Mouse (Mus musculus) stomach, embryonic 16.5 days (tissue): ENCODE results near the gene 2410015M20Rik. TPM values are rescaled to one million over a fixed set of nuclear protein-coding genes. Genes with fewer than 3 reads are reported as not detected.
"Not testable (repeated sequence)": the region's sequence is repeated elsewhere in the genome, so short reads cannot be mapped to it uniquely, and the experiment has no call there.

ENCODE experiments used
- ATAC-seq: fragments of 200-750 bp; cut with Nextera tagmentation; 2 replicates; pipeline ENCODE4 v1.8.0; 2017; ENCODE audit warnings: moderate number of reproducible peaks, moderate TSS enrichment; ENCODE audit not compliant: insufficient read depth, low FRiP score
- H3K27ac ChIP-seq: fragments of 300-500 bp; sonication (generic); 2 replicates; pipeline ENCODE4 v1.5.1; 2014; ENCODE audit warnings: low read length
- H3K27me3 ChIP-seq: fragments of 300-500 bp; sonication (generic); 2 replicates; pipeline ENCODE4 v1.6.1; 2014; ENCODE audit warnings: low read length, control low read depth, mixed read lengths; ENCODE audit not compliant: control insufficient read depth, insufficient read depth
- H3K36me3 ChIP-seq: fragments of 300-500 bp; sonication (generic); 2 replicates; pipeline ENCODE4 v1.6.1; 2014; ENCODE audit warnings: low read length; ENCODE audit not compliant: control insufficient read depth, insufficient read depth
- H3K4me1 ChIP-seq: fragments of 300-500 bp; sonication (generic); 2 replicates; pipeline ENCODE4 v1.6.1; 2014; ENCODE audit warnings: low read length, control low read depth, mixed read lengths; ENCODE audit not compliant: control insufficient read depth, insufficient read depth
- H3K4me2 ChIP-seq: fragments of 300-500 bp; sonication (generic); 2 replicates; pipeline ENCODE4 v1.6.1; 2014; ENCODE audit warnings: low read depth, low read length, mixed read lengths
- H3K4me3 ChIP-seq: fragments of 300-500 bp; sonication (generic); replicated peaks from 2 replicates; pipeline ENCODE4 v1.5.1; 2014; ENCODE audit warnings: mild to moderate bottlenecking, low read length
- H3K9ac ChIP-seq: fragments of 300-500 bp; sonication (generic); 2 replicates; pipeline ENCODE4 v1.6.1; 2014; ENCODE audit warnings: low read length
- H3K9me3 ChIP-seq: fragments of 300-500 bp; sonication (generic); replicated peaks from 2 replicates; pipeline ENCODE4 v1.6.1; 2016; ENCODE audit warnings: low read length, control low read depth; ENCODE audit not compliant: control insufficient read depth
- WGBS: fragments of 180-500 bp; shearing (Covaris S2); extraction: QIAGEN DNeasy Blood & Tissue Kit; methylation state at CpG from one replicate; pipeline ENCODE4 v1.1.7; 2014; 5-methylcytosine and 5-hydroxymethylcytosine counted together
- polyA plus RNA-seq: library from polyadenylated mRNA; unstranded; fragments of >200 nt; fragmentation: Nextera tagmentation; extraction: Ambion mirVana; gene quantifications from 2 replicates; pipeline ENCODE4 v1.2.1, GENCODE M21; 2015

Gene 2410015M20Rik
- polyA plus RNA-seq, 1 experiment from 2014 or later: 266 TPM

DNA sequence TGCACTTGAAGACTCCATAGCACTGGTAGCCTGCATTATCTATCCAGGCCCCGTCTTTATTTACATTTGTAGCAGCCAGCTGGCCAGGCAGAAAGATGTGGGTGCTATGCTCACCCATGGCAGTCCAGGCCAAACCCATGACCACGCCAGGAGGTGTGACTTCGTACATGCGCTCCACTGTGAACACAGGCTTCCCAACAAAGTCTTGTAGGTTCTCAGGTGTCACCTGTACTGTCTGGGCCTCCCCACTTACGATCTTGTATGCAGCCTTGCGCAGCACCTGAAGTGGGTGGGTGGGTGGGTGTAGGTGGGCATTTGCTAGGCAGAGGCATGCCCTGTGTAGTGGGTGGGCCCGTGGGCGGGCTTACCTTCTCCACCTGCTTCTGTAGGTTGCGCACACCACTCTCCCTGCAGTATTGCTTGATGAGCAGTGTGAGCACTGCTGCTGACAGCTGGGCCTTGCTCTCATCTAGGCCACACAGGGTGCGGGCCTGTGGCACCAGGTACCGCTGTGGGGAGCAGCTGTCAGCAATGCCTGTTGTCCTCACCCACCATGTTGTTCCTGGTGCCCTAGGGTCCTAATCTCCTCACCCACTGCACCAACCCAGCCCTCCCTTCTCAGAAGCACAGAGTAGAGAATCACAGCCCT is 5.7 kb upstream of the 2410015M20Rik start:
- no peaks in the 10 kb centered on the region for H3K27me3 ChIP-seq
- H3K4me3 ChIP-seq: peak overlapping the region; percentile 74; the same call in 1 of the 2 replicates
- H3K9ac ChIP-seq: peak overlapping the region; percentile 91
- H3K9me3 ChIP-seq: no peaks in the 10 kb centered on the region
- H3K4me2 ChIP-seq: peak overlapping the region; percentile 96
- no peak overlapping the region for H3K27ac ChIP-seq
- peaks cover 36% of the 10 kb centered on the region for H3K36me3 ChIP-seq
- ATAC-seq: no peak
- H3K4me1 ChIP-seq: peaks cover 17% of the 10 kb centered on the region
- 72% methylated on average over 11 of the region's 11 CpGs for WGBS

DNA sequence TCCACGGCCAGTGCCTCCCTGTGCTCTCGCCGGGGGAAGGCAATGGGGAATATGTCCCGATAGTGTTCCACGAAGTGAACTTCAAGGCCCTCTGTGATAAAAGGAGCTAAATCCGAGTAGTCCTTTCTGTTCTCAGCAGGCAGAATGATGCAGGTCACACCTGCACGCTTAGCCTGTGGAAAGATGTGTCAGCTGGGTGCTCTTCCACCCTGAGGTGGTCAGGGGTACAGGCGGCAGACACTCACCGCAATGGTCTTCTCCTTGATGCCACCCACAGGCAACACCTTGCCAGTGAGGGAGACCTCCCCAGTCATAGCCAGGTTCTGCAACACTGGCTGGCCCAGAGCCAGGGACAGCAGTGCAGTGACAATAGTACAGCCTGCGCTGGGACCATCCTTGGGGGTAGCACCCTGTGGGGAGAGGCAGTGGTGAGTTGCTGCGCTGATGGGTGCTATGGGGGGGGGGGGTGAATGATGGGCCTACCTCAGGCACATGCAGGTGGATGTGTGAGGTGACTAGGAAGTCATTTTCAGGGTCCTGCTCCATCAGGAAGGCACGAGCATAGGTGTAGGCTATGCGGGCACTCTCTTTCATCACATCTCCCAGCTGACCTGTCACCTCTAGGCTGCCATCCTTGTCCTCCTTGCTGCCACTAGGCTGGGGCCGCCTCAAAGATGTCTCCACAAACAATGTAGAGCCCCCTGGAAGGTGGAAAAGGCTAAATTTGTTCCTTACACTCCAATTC is 5.0 kb upstream of the 2410015M20Rik start:
- H3K27me3 ChIP-seq: no peaks in the 10 kb centered on the region
- peaks cover 29% of the 10 kb centered on the region for H3K36me3 ChIP-seq
- peaks cover 18% of the 10 kb centered on the region for H3K4me1 ChIP-seq
- 20% methylated on average over 14 of the region's 14 CpGs for WGBS
- H3K9me3 ChIP-seq: no peaks in the 10 kb centered on the region
- H3K4me3 ChIP-seq: peak overlapping the region; percentile 74
- H3K9ac ChIP-seq: peak overlapping the region; percentile 91
- peak overlapping the region; percentile 96 for H3K4me2 ChIP-seq
- ATAC-seq: no peak
- H3K27ac ChIP-seq: peak overlapping the region; percentile 21; the same call in 1 of the 2 replicates

DNA sequence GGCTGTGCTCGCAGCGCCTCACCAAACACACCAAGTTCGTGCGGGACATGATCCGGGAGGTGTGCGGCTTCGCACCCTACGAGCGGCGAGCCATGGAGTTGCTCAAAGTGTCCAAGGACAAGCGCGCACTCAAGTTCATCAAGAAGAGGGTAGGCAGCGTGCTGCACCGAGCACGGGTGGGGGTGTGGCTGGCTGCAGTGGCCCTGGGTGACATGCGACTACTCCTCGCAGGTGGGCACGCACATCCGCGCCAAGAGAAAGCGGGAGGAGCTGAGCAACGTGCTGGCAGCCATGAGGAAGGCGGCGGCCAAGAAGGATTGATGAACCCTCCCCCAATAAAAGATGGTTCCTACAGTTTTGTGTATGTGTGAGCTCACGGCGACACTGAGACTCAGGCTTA is 4.3 kb upstream of the 2410015M20Rik start:
- Histone ChIP-seq H3K4me3 (peak overlapping the region; percentile 74), H3K4me1 (peaks cover 18% of the 10 kb centered on the region), H3K27ac (peak overlapping the region; percentile 85), H3K36me3 (peaks cover 27% of the 10 kb centered on the region), H3K4me2 (peak overlapping the region; percentile 96), H3K9ac (peak overlapping the region; percentile 91)
- not testable (repeated sequence) for H3K9me3 ChIP-seq, H3K27me3 ChIP-seq, ATAC-seq
- WGBS: 0% methylated on average over 26 of the region's 26 CpGs

DNA sequence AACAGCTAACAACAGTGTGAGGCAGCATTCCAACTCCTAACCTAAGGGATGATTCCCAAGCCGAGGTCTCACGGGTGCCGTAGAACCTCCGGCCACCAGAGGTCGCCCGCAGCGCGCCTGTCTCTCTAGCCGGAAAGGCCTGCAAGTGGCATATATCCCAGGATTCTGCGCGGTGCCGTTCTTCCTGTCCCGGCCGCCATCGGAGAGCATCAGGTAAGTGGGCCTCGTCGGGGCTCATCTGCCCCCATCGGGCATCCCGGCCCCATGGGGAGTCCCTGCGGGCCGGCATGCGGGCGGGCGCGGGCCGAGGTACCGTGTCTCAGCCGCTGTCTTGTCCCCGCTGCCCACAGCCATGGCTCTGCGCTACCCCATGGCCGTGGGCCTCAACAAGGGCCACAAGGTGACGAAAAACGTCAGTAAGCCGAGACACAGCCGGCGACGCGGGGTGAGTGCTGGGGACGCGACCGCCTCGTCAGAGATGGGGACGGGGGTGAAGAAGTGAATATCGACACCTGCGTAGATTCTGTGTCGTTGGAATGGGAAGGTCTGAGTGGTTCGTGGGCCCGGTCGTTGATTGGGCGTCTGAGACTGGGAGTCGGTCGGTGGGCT is 3.8 kb upstream of the 2410015M20Rik start, which contains the start of gene Rpl36:
Gene Rpl36 (plus strand): TSS at position 181 of the 609 bp plus-strand sequence.
- Histone ChIP-seq H3K4me2 (peak within 1 kb of the TSS; percentile 96), H3K9ac (peak within 1 kb of the TSS; percentile 91), H3K4me1 (peaks cover 23% of the 10 kb centered on the region), H3K27me3 (no peaks in the 10 kb centered on the region), H3K36me3 (peaks cover 24% of the 10 kb centered on the region), H3K9me3 (no peaks in the 10 kb centered on the region), H3K27ac (peak within 1 kb of the TSS; percentile 85), H3K4me3 (peak within 1 kb of the TSS; percentile 74)
- under 1% methylated on average over 52 of the region's 52 CpGs for WGBS
- ATAC-seq: peak; percentile 57

DNA sequence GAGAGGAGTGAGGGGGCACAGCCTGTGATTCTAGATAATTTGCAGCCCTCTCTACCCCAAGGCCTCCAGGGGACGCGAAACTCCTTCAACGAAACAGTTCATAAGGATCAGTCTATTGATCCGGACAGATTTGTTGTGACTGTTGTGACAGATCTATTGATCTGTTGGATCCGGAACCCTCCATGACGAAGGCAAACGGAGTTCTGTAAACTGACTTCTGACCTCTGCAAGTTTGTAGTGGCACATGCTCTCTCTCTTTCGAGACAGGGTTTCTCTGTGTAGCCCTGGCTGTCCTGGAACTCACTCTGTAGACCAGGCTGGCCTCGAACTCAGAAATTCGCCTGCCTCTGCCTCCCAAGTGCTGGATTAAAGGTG is 3.0 kb upstream of the 2410015M20Rik start:
- WGBS: 65% methylated on average over 10 of the region's 10 CpGs
- not testable (repeated sequence) for H3K9ac ChIP-seq, H3K27ac ChIP-seq, H3K9me3 ChIP-seq, H3K4me2 ChIP-seq, H3K27me3 ChIP-seq, H3K4me3 ChIP-seq, ATAC-seq
- peaks cover 26% of the 10 kb centered on the region for H3K4me1 ChIP-seq
- peaks cover 17% of the 10 kb centered on the region for H3K36me3 ChIP-seq

DNA sequence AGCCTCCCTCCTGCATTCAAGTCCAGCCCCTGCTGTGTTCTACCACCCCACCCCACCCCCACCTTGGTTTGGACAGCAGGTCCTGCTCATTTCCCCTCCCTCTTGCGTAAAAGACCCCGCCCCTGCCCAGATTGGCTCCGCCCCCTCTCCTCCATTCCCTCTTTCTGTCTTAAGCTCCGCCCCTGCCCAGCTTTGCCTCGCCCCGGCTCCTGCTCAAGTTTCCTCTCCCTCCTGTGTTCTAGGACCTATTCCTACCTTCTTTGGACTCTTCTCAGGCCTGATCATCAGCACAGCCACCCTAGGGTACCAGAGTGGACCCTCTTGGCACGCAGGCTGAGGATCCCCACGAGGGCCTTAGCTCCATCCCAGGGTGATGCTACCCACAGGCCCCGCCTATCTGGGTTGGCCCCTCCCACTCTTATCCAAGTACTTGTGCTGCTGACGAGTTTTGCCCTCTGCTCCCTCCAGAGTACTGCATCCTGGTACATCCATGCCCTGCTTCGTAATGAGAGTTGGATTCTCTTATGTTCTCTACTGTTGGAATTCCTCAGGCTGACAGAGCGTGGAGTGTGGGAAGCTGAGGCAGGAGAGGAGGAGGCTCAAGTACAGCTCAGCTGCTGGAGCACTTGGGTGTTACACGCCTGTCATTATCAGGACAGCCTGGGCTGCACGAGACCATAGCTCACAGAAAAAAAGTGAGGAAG is 2.4 kb upstream of the 2410015M20Rik start:
- no peak for ATAC-seq
- peaks cover 27% of the 10 kb centered on the region for H3K4me1 ChIP-seq
- no peaks in the 10 kb centered on the region for H3K9me3 ChIP-seq
- H3K4me2 ChIP-seq: peak overlapping the region; percentile 30
- H3K27ac ChIP-seq: no peak overlapping the region
- WGBS: 18% methylated on average over 14 of the region's 14 CpGs
- no peaks in the 10 kb centered on the region for H3K27me3 ChIP-seq
- H3K36me3 ChIP-seq: peaks cover 14% of the 10 kb centered on the region
- H3K9ac ChIP-seq: no peak overlapping the region
- no peak overlapping the region for H3K4me3 ChIP-seq

DNA sequence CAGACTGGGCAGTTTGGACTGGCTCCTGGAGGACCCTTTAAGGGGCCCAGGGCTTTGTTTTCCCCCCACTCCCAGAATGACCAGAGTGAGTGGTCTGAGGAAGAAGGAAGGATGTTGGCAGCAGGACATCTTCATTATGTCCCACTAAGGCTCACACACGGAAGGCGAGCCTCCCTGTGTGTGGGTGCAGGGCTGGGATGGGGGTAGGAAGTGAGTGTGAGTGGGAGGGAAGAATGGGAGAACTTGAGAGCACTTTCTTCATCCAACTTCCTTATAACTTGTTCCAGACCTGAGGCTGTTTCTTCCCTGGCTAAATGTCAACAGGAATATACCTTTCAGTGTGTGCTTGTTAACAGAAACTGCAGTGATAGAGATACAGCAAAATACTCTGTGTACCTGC is 1.8 kb upstream of the 2410015M20Rik start:
- no peak overlapping the region for H3K27ac ChIP-seq
- WGBS: 63% methylated on average over 2 of the region's 2 CpGs

DNA sequence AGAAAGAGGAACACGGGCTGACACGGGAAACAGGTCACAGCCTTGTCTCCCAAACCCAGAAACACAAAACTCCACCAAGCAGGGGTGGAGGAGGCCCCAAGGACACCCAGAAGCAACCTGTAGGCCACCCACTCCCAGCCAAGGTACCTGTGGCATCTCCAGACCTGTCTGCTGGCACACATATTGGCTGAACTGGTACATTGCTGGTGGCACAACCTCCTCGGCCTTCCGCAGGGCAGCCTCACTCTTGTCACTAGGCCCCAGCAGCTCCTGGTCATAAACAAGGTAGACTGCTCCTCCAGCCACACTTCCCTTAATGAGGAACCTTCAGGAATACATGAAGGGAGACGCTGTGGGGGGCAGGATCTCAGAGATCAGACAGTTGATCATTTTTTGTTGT is 872 bp downstream of the 2410015M20Rik start:
- Histone ChIP-seq H3K36me3 (peaks cover 22% of the 10 kb centered on the region), H3K4me3 (peak overlapping the region; percentile 83), H3K9me3 (no peaks in the 10 kb centered on the region), H3K4me1 (peaks cover 12% of the 10 kb centered on the region), H3K27ac (peak overlapping the region; percentile 64; the same call in 1 of the 2 replicates), H3K27me3 (no peaks in the 10 kb centered on the region), H3K4me2 (peak overlapping the region; percentile 92), H3K9ac (peak overlapping the region; percentile 78)
- no peak for ATAC-seq
- WGBS: 49% methylated on average over 5 of the region's 5 CpGs

More for the DNA sequence above, 1.8 kb upstream of the 2410015M20Rik start:
- peaks cover 27% of the 10 kb centered on the region for H3K4me1 ChIP-seq
- no peak overlapping the region for H3K4me2 ChIP-seq
- H3K27me3 ChIP-seq: no peaks in the 10 kb centered on the region
- peaks cover 12% of the 10 kb centered on the region for H3K36me3 ChIP-seq
- no peak overlapping the region for H3K9ac ChIP-seq
- H3K4me3 ChIP-seq: no peak overlapping the region
- ATAC-seq: no peak
- H3K9me3 ChIP-seq: no peaks in the 10 kb centered on the region
